Mouse (Mus musculus) kidney, postnatal 4 days (tissue): ENCODE measurements around the gene Slamf8.

Experiments used
- DNase-seq, 2 experiments: peaks; one replicate each; pipeline ENCODE4 v3.0.0; 2021; ENCODE audit warnings: mixed read lengths in 2 of 2

Slamf8 gene

DNA sequence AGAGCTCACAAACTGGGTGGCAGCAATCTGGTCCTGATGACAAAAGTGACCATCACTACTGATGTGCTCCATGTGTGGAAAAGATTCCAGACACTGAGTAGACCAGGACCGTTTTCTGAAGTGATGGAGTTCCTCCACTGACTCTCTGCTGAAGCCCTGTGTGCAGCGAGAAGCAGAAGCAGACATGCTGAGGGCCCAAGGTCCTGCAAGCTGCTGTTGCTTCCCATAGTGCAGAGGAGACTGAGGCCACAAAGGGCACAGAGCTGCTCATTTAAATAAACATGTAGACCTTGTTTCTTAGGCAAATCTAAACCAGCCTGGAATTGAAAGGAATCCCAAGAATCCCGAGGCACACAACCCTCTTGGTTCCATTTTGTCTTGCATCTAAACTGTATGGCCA lies 3.0 kb upstream of the Slamf8 start:
- DNase-seq, result no peak

DNA sequence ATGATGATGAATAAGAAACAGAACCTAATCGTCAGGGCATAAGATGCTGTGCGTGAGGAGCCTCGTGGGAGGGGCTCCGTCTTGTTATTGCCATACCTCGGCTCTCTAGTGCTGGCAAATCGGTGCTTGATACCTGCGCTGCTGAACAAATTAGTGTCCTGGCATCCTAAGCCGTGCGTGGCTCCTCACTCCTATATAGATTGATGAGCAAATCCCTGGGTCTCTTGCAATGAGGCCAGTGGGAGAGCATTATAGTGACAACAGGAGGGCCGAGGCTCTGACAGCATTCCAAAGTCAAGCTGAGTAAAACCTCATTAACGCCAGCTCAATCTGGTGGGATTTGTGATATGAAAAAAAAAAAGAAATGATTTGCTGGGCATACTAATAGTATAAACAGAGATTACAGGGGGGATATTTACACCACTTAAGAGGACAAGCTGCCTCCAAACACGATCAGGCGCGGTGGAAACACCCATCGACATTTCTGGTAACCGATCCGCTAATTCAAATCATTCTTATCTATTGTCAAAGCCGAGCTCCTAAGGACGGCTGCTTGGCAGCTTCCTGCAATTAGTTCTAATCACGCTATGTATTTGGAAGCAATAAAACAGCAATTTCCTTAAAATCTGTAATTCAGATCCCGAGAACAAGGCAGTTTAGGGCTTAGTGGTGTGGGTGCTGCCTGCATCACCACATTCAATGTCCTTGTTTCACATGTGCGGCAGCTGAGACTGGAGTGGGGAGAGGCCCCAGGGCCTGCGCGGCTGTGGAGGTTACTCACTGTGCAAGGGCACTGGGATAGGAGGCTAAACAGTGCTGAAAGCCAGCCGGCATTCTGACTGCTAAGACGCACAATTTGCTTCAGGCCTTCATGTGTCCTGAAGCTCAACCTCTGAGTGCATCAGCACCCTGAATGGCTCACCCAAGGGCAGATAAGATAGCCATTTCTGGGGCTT lies 4.5 kb downstream of the Slamf8 start:
- DNase-seq, result peak in 1 of 2 experiments; percentile 13

GRCm38 (mm10) chr1:172585026-172585425 lies 5.3 kb downstream of the Slamf8 start:
- DNase-seq, result no peak

DNA sequence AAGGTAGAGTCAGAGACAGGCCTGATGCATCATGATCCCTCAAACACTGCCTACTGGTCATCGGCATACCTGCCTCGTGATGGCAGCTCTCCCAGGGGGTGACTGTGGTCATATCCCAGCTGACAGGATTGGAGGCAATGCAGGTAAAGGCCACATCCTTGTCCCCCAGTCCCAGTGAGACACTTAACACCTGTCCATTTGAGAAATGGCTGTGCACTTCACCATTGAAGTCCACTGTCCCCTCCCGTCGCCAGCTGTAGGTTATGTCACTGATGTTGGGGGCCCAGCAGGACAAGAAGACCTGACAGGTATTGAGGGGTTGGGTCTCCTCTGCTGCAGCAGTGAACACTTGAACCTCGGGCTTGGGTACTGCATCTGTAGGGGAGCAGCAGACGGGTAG lies 6.1 kb downstream of the Slamf8 start:
- no peak for DNase-seq

GRCm38 (mm10) chr1:172582436-172582835 lies 7.9 kb downstream of the Slamf8 start:
- no peak for DNase-seq

DNA sequence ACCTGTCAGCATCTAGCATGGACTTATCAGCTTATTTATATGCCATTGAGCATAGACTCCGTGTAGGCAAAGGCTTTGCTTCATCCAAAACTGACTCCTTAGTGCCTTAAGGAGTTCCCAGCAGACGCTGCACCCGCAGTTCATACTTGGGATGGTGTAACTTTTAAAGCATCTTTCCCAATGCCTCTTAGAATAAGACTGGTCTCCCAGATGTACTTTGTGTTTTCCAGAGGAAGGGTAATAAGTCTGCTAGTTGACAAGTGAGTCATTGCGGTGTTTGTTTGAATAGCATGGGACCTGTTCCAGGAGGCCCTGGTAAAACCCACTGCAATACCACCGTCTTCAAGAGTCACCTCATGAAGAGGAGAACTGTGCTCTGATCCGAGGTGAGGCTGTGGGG lies 10.3 kb downstream of the Slamf8 start:
- DNase-seq, result no peak

GRCm38 (mm10) chr1:172567758-172568157 lies 22.6 kb downstream of the Slamf8 start:
- no peak for DNase-seq

- no peak for DNase-seq
Observed at GRCm38 (mm10) chr1:172566131-172566530, 24.2 kb downstream of the Slamf8 start.

DNA sequence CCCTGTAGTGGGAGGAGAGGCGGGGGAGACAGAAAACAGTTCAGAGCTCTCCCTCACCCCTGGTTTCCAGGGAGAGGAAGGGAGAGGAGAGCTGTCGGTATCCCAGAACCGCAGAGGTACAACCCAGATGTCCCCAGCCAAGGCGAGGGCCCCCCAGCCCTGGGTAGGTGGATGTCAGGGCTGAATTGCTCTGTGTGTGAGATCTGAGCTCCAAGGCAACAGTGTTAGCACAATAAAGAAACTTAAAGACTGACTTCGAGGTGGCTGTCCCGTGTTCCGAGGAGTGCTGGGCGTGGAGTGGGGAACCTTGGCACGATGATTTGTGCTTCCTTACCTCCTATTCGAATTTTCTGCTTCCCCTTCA lies 26.9 kb downstream of the Slamf8 start:
- no peak for DNase-seq

GRCm38 (mm10) chr1:172562641-172563464 lies 27.5 kb downstream of the Slamf8 start:
- DNase-seq, result peak; percentile 79 to 86

DNA sequence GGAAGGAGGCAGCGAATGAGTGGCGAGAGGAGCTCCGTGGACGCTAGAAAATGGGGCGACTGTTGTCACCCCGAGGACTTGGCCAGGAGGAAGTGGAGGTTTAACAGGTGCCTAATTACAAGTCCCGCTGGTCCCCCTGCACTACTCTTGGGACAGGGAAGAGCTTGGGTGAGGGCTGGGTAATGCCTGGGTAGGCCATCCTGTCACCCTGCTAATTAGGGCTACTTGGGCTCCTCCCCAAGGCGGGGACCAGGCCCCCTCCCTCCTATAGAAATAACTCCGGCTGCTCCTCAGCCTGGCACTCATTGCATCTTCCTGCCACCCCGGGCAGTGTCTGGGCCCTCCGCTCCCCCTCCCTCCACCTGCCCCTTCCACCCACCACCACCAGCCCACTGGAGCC lies 34.7 kb downstream of the Slamf8 start, which contains the start of gene Vsig8:
Vsig8 (plus strand) TSS at position 301 of the 400 bp plus-strand sequence.
- no peak for DNase-seq

- peak; percentile 32 to 40 for DNase-seq
Observed at GRCm38 (mm10) chr1:172552623-172553022, 37.7 kb downstream of the Slamf8 start.

DNA sequence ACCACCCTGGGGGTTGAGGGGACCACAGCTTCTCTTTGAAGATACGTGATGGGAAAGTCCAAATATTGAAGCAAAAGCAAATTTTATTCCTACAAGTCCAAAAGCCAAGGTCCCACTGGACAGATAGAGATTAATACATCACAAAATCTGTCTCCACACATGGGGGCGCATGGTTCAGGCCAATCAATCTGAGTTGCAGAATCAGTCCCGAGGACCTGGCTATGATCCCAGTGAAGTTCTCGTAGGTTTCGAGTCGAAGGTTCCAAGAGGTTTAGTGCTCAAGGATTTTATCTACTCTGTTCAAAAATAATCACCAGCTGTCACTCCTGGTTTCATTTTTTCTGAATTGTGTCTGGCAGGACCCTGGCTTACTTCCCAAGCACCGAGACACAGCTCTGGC lies 39.4 kb downstream of the Slamf8 start:
- DNase-seq, result no peak

DNA sequence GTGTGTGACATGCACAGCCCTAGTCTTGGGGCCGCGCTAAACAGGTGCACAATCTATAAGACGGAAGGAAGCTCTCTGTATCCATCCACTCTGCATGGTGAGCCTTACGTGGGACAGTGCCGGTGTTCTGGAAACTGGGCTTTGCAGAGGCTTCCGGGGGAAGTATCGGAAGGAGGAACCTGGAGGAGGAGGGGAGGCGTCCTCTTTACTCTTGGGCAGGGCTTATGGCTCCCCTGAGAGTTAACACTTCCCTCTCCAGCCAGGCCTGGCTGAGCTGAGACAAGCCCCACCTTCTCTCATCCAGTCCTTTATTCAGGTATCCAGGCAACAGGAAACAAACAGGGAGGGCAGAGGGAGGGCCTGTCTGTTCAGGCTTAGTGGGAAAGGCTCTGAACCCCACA lies 39.8 kb downstream of the Slamf8 start:
- peak; percentile 67 to 80 for DNase-seq

DNA sequence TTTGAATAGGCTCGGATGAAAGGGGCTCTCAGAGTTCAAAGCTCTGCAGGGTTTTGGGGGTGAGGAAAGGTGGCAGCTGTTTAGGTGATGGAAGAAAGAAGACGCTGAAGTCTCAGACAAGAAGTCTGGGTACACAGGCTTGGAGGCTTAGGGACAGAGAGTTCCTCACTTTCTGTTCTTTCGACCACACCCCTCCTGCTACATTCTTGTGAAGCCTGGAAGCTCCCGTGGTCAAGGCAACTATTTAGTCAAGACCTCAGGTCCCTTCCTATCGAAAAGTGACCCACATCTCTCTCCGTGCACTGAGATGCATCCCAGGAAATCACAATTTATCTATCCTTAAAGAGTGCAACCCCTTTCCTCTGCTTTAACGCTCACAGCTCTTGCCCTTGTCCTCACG lies 40.7 kb downstream of the Slamf8 start:
- no peak for DNase-seq

- DNase-seq, result no peak
Observed at GRCm38 (mm10) chr1:172549314-172549713, 41.1 kb downstream of the Slamf8 start.

DNA sequence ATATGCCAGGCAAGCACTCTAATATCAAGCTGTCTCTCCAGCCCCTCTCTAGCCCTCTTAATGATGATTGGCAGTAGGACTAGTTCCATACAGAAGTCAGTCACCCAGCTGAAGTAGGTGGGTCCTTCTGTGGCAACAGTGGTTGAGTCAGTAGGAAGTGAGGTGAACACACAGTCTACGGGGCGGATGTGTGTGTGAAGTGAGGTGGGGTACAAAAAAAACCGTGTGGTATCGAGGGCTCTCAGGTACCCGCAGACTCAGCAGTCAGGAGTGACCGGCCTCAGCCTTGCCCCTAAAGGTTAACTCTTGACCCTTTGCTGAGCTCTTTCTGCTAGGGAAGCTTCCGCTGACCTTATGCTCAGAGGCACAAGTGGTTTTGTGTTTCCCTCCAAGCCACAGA lies 41.9 kb downstream of the Slamf8 start:
- DNase-seq, result no peak

- no peak for DNase-seq
Observed at GRCm38 (mm10) chr1:172546062-172546461, 44.3 kb downstream of the Slamf8 start.

DNA sequence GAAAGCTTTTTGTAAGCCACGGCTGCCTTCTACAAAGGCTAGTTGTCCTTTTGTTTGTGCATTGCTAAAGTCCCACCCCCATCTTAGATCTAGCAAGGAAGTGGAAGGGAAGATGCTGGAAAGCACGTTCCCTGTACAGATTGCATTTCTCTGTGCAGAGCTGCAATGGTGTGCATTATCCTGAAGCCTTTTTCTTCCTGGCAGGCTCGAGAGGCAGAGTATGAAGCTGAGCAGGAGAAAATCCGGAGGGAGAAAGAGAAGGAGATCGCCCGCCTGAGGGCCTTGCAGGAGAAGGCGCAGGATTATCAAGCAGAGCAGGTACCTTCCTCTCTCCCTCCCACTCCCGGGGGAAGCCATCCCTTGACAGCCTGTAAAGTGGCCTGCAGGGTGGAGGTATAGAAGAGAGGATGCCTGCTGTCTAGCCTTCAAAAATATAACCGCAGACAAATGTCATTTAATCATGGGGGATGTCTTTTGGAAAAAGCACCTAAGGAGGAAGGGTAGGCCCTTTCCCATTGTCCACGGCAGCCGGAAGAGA lies 50.0 kb downstream of the Slamf8 start:
- no peak for DNase-seq

- DNase-seq, result no peak
Observed at GRCm38 (mm10) chr1:172539827-172540226, 50.5 kb downstream of the Slamf8 start.

DNA sequence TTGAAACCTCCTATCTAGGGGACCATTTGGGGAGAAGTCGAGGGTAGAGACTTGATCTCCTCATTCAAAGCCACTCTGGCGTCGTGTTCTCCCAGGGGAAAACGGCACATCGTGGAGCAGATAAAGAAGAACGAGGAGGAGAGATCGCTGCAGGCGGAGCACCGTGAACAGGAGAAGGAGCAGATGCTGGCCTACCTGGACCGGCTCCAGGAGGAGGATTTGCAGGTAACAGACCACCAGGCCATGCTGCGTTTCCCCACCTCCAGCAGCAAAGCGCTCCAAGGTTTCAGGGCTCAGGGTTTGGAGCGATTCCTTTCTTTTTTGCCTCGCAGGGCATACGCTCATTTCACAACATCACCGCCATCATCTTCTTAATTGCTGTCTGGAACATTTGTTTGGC lies 55.3 kb downstream of the Slamf8 start:
- DNase-seq, result no peak

DNA sequence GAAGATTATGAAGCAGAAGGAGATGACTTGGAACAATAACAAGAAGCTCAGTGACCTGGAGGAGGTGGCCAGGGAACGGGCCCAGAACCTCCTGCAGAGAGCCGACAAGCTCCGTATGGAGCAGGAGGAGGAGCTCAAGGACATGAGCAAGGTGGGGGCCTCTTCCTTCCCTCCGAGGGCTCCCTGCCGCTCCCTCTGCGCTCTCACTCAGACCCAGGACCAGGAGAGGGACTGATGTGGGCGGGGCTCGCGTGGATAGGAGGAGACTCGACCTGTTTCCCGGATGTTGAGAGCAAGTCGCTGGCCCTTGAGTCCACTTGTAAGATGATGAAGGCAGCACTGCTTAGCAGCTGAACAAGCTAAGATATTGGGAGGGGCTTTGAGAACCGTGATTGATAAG lies 57.8 kb downstream of the Slamf8 start:
- peak; percentile 71 to 79 for DNase-seq
